Mouse (Mus musculus) ES-E14 (cell line): ENCODE data around the gene Srd5a1.

Source experiments
- CHD2 ChIP-seq: IDR thresholded peaks from 2 replicates; pipeline ENCODE4 v1.6.1; 2014; ENCODE audit warnings: mild to moderate bottlenecking, low read depth, low read length, inconsistent platforms
- HCFC1 ChIP-seq: IDR thresholded peaks from 2 replicates; pipeline ENCODE4 v1.6.1; 2012; ENCODE audit warnings: low read length, inconsistent platforms, borderline replicate concordance; ENCODE audit not compliant: insufficient read depth
- MAFK ChIP-seq: IDR thresholded peaks from 2 replicates; pipeline ENCODE4 v1.6.1; 2014; ENCODE audit warnings: mild to moderate bottlenecking, low read depth, low read length, inconsistent platforms; ENCODE audit not compliant: insufficient read depth
- ZNF384 ChIP-seq: IDR thresholded peaks from 2 replicates; pipeline ENCODE4 v1.6.1; 2012; ENCODE audit warnings: low read depth, low read length, inconsistent platforms

GRCm38 (mm10) chr13:69583591-69583990 lies 27.7 kb downstream of the Srd5a1 start:
- TF ChIP-seq CHD2 (no peak), MAFK (no peak), ZNF384 (no peak), HCFC1 (no peak)
